Mouse (Mus musculus) MEL (cell line): ENCODE results near the gene 4931408C20Rik. TPM values are rescaled to one million over a fixed set of nuclear protein-coding genes. Genes with fewer than 3 reads are reported as not detected.

Experiments used
- DNase-seq: peaks from one replicate; pipeline ENCODE4 v3.0.0; 2011; ENCODE audit warnings: low read depth, low spot score
- H3K27ac ChIP-seq: 2 replicates; pipeline ENCODE4 v1.5.1; 2012; ENCODE audit warnings: low read depth, mild to moderate bottlenecking, control low read depth, low read length, moderate library complexity; ENCODE audit not compliant: control insufficient read depth
- H3K27me3 ChIP-seq, 2 experiments: fragments of 150-350 bp in 1 of 2; sonication (generic) in 1 of 2; 2 replicates each; pipeline ENCODE4 v1.6.1; 2012; ENCODE audit warnings: low read length in 2 of 2, mild to moderate bottlenecking in 2 of 2, improper control_type of control experiment in 1 of 2, moderate library complexity in 1 of 2; ENCODE audit not compliant: insufficient read depth in 2 of 2, control insufficient read depth in 1 of 2
- H3K36me3 ChIP-seq, 2 experiments: 2 replicates each; pipeline ENCODE4 v1.6.1; 2012 to 2014; ENCODE audit warnings: low read length in 2 of 2, improper control_type of control experiment in 1 of 2, inconsistent platforms in 1 of 2, mild to moderate bottlenecking in 1 of 2; ENCODE audit not compliant: insufficient read depth in 2 of 2, control insufficient read depth in 1 of 2
- H3K4me1 ChIP-seq, 2 experiments: fragments of 150-350 bp in 1 of 2; sonication (generic) in 1 of 2; 2 replicates each; pipeline ENCODE4 v1.6.1; 2012; ENCODE audit warnings: low read length in 2 of 2, improper control_type of control experiment in 1 of 2, mild to moderate bottlenecking in 1 of 2; ENCODE audit not compliant: insufficient read depth in 2 of 2, control insufficient read depth in 1 of 2
- H3K4me3 ChIP-seq, 2 experiments: fragments of 150-350 bp in 1 of 2; sonication (generic) in 1 of 2; 2 replicates each; pipeline ENCODE4 v1.5.1; 2012; ENCODE audit warnings: low read depth in 2 of 2, low read length in 2 of 2, mild to moderate bottlenecking in 2 of 2, moderate library complexity in 2 of 2, control low read depth in 1 of 2, improper control_type of control experiment in 1 of 2; ENCODE audit not compliant: control insufficient read depth in 1 of 2, insufficient read depth in 1 of 2
- H3K79me2 ChIP-seq: 2 replicates; pipeline ENCODE4 v1.6.1; 2012; ENCODE audit warnings: mild to moderate bottlenecking, low read length, moderate library complexity; ENCODE audit not compliant: control insufficient read depth, poor library complexity, insufficient read depth
- H3K9ac ChIP-seq: 2 replicates; pipeline ENCODE4 v1.6.1; 2012; ENCODE audit warnings: low read depth, mild to moderate bottlenecking, control low read depth, low read length, moderate library complexity; ENCODE audit not compliant: control insufficient read depth, poor library complexity, severe bottlenecking
- H3K9me3 ChIP-seq: fragments of 150-350 bp; sonication (generic); replicated peaks from 2 replicates; pipeline ENCODE4 v1.6.1; 2012; ENCODE audit warnings: mild to moderate bottlenecking, low read length, improper control_type of control experiment, moderate library complexity; ENCODE audit not compliant: insufficient read depth
- EP300 ChIP-seq, 2 experiments: IDR thresholded peaks; 2 replicates each; pipeline ENCODE4 v1.6.1; 2011; ENCODE audit warnings: improper control_type of control experiment in 2 of 2, low read length in 2 of 2, low read depth in 1 of 2, mild to moderate bottlenecking in 1 of 2
- ETS1 ChIP-seq: IDR thresholded peaks from 2 replicates; pipeline ENCODE4 v1.6.1; 2012; ENCODE audit warnings: low read depth, mild to moderate bottlenecking, inconsistent platforms, low read length, improper control_type of control experiment, moderate library complexity
- GABPA ChIP-seq: IDR thresholded peaks from 2 replicates; pipeline ENCODE4 v1.6.1; 2012; ENCODE audit warnings: low read depth, mild to moderate bottlenecking, inconsistent platforms, low read length, improper control_type of control experiment, moderate library complexity
- GATA1 ChIP-seq: IDR thresholded peaks from 2 replicates; pipeline ENCODE4 v1.6.1; 2011; ENCODE audit warnings: low read depth, low read length, improper control_type of control experiment
- HCFC1 ChIP-seq: IDR thresholded peaks from 2 replicates; pipeline ENCODE4 v1.6.1; 2012; ENCODE audit warnings: low read depth, mild to moderate bottlenecking, inconsistent platforms, low read length, improper control_type of control experiment, moderate library complexity
- JUND ChIP-seq: IDR thresholded peaks from 2 replicates; pipeline ENCODE4 v1.6.1; 2011; ENCODE audit warnings: low read depth, mild to moderate bottlenecking, improper control_type of control experiment, low read length
- KAT2A ChIP-seq: conservative IDR thresholded peaks from 2 replicates; pipeline ENCODE4 v1.6.1; 2012; ENCODE audit warnings: low read depth, low read length, improper control_type of control experiment, inconsistent platforms
- MAFK ChIP-seq: IDR thresholded peaks from 2 replicates; pipeline ENCODE4 v1.6.1; 2011; ENCODE audit warnings: low read depth, mild to moderate bottlenecking, low read length, improper control_type of control experiment, borderline replicate concordance
- MAX ChIP-seq: IDR thresholded peaks from 2 replicates; pipeline ENCODE4 v1.6.1; 2011; ENCODE audit warnings: low read length, improper control_type of control experiment
- MAZ ChIP-seq: IDR thresholded peaks from 2 replicates; pipeline ENCODE4 v1.6.1; 2012; ENCODE audit warnings: low read depth, mild to moderate bottlenecking, inconsistent platforms, low read length, improper control_type of control experiment
- MEF2A ChIP-seq: IDR thresholded peaks from 2 replicates; pipeline ENCODE4 v1.6.1; 2014; ENCODE audit warnings: low read depth, mild to moderate bottlenecking, inconsistent platforms, low read length, improper control_type of control experiment; ENCODE audit not compliant: poor library complexity, insufficient replicate concordance, severe bottlenecking; ENCODE audit errors: extremely low read depth
- MYB ChIP-seq: IDR thresholded peaks from 2 replicates; pipeline ENCODE4 v1.6.1; 2011; ENCODE audit warnings: mild to moderate bottlenecking, low read depth, low read length, improper control_type of control experiment
- MYC ChIP-seq: IDR thresholded peaks from 2 replicates; pipeline ENCODE4 v1.6.1; 2011; ENCODE audit warnings: low read depth, mild to moderate bottlenecking, low read length, improper control_type of control experiment, moderate library complexity
- NRF1 ChIP-seq: IDR thresholded peaks from 2 replicates; pipeline ENCODE4 v1.6.1; 2014; ENCODE audit warnings: low read depth, mild to moderate bottlenecking, inconsistent platforms, low read length, improper control_type of control experiment, moderate library complexity; ENCODE audit not compliant: poor library complexity, insufficient read depth, severe bottlenecking
- POLR2AphosphoS2 ChIP-seq: IDR thresholded peaks from 2 replicates; pipeline ENCODE4 v1.6.1; 2011; ENCODE audit warnings: low read length, improper control_type of control experiment
- RAD21 ChIP-seq: IDR thresholded peaks from 2 replicates; pipeline ENCODE4 v1.6.1; 2011; ENCODE audit warnings: mild to moderate bottlenecking, low read depth, low read length, improper control_type of control experiment
- TAL1 ChIP-seq: IDR thresholded peaks from 2 replicates; pipeline ENCODE4 v1.6.1; 2012; ENCODE audit warnings: mild to moderate bottlenecking, inconsistent platforms, low read length, moderate library complexity, mixed read lengths
- TBP ChIP-seq: IDR thresholded peaks from 2 replicates; pipeline ENCODE4 v1.8.0; 2011; ENCODE audit warnings: low read depth, low read length, improper control_type of control experiment
- TCF12 ChIP-seq: IDR thresholded peaks from 2 replicates; pipeline ENCODE4 v1.6.1; 2014; ENCODE audit warnings: low read depth, mild to moderate bottlenecking, inconsistent platforms, low read length, improper control_type of control experiment, moderate library complexity
- UBTF ChIP-seq: IDR thresholded peaks from 2 replicates; pipeline ENCODE4 v1.6.1; 2012; ENCODE audit warnings: low read depth, mild to moderate bottlenecking, inconsistent platforms, low read length, improper control_type of control experiment, moderate library complexity, borderline replicate concordance; ENCODE audit not compliant: insufficient read depth
- USF1 ChIP-seq: IDR thresholded peaks from 2 replicates; pipeline ENCODE4 v1.6.1; 2014; ENCODE audit warnings: low read depth, mild to moderate bottlenecking, inconsistent platforms, low read length, improper control_type of control experiment, moderate library complexity
- ZKSCAN1 ChIP-seq: IDR thresholded peaks from 2 replicates; pipeline ENCODE4 v1.6.1; 2012; ENCODE audit warnings: low read depth, mild to moderate bottlenecking, inconsistent platforms, low read length, improper control_type of control experiment, moderate library complexity
- ZMIZ1 ChIP-seq: IDR thresholded peaks from 2 replicates; pipeline ENCODE4 v1.6.1; 2012; ENCODE audit warnings: low read depth, mild to moderate bottlenecking, inconsistent platforms, low read length, improper control_type of control experiment, moderate library complexity
- ZNF384 ChIP-seq: IDR thresholded peaks from 2 replicates; pipeline ENCODE4 v1.6.1; 2012; ENCODE audit warnings: low read depth, mild to moderate bottlenecking, inconsistent platforms, low read length, improper control_type of control experiment
- polyA plus RNA-seq, 2 experiments: library from polyadenylated mRNA; stranded (reverse) in 1 of 2; unstranded in 1 of 2; fragments of >175 nt in 1 of 2; fragments of >200 nt in 1 of 2; gene quantifications; 2 replicates each; pipeline versions ENCODE4 v1.2.1 to v1.2.4; 2012; ENCODE audit warnings: low replicate concordance in 2 of 2, low read depth in 1 of 2; ENCODE audit not compliant: insufficient read length in 2 of 2, insufficient read depth in 1 of 2, missing spikeins in 1 of 2
- total RNA-seq: library from RNA; depleted of rRNA; stranded (reverse); fragments of 300-350 nt; gene quantifications from 2 replicates; pipeline ENCODE4 v1.2.3, GENCODE M21; 2012

Gene 4931408C20Rik
- total and polyA plus RNA-seq, 3 experiments: not detected

DNA sequence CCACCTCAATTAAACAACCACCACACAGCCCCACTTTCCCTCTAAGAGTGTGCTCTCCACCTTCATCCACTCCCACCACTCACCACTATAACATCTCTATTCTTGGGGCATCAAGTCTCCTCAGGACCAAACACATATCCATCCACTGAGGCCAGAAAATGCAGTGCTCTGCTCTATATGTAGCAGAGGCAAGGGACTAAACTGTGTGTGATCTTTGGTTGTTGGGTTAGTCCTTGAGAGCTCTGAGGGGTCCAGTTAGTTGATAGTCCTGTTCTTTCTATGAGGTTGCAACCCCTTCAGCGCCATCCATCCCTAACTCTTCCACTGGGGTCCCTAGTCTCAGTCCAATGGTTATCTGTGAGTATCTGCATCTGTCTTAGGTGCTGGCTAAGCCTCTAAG, 666 bp upstream of the 4931408C20Rik start:
- no peak for TF ChIP-seq EP300 (IDR thresholded peaks at IDR 0.05; ENCODE audit: low read depth in 1 of 2, low read length in 2 of 2)
- no peak for TF ChIP-seq UBTF
- no peak for TF ChIP-seq TCF12
- no peak for TF ChIP-seq HCFC1
- TF ChIP-seq ZMIZ1: no peak
- TF ChIP-seq ZNF384: no peak
- no peak for TF ChIP-seq ZKSCAN1
- TF ChIP-seq TBP: no peak
- no peak for TF ChIP-seq MEF2A
- no peak for TF ChIP-seq GABPA
- no peak for TF ChIP-seq JUND
- no peak for TF ChIP-seq MYC
- no peak for TF ChIP-seq KAT2A
- TF ChIP-seq RAD21: no peak
- TF ChIP-seq MYB: no peak
- TF ChIP-seq, all 39 proteins: peak for 0
- no peaks in the 10 kb centered on the region for H3K79me2 ChIP-seq
- no peak overlapping the region for H3K4me3 ChIP-seq
- no peaks in the 10 kb centered on the region for H3K27me3 ChIP-seq
- no peak overlapping the region for H3K27ac ChIP-seq
- H3K9ac ChIP-seq: no peak overlapping the region
- no peaks in the 10 kb centered on the region for H3K4me1 ChIP-seq
- DNase-seq: peak; percentile 22
- H3K9me3 ChIP-seq: no peaks in the 10 kb centered on the region; the same call in 1 of the 2 replicates
- H3K36me3 ChIP-seq: no peaks in the 10 kb centered on the region

DNA sequence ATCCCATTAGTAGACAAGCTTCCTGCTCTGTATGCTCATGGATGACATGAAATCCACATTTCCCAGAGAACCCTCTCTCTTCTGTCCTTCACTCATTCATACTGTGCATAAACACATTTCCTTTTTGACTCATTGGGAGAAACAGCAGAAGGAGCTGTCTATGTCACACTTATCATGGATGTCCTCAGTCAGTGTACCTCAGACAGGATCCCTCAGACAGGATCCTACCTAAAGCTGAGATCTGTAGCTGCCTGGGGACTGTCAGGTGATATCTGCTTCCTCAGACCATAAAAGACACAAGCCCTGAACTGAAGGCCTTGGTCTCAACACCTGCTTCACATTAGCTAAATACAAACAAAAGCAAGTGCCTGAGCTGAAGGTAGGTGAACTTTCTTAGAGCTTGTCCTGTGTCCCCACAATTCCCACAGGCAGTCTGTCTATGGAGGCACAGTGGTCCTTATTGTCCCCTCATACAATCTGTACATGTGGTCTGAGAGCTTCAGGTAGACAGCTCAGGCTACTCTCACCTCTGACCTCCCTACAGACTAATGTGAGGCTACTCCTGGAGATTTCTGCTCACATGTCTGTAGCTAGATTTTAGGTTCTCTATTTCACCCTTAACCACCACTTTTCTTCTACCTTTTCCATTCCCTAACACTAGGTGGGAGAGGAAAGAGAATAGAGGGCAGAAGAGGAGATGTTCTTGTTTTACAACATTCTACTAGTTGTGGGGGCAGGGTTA, 1.1 kb downstream of the 4931408C20Rik start:
- TF ChIP-seq MAX (no peak), KAT2A (no peak), EP300 (IDR thresholded peaks at IDR 0.05; ENCODE audit: low read depth in 1 of 2, low read length in 2 of 2) (no peak), MYC (no peak), TBP (no peak), RAD21 (no peak), USF1 (no peak), ETS1 (no peak), TAL1 (no peak), GATA1 (no peak), NRF1 (no peak), JUND (no peak), POLR2AphosphoS2 (no peak), HCFC1 (no peak), MAZ (no peak), TCF12 (no peak), ZMIZ1 (no peak), MAFK (no peak)
- H3K9ac ChIP-seq: no peak overlapping the region
- H3K4me1 ChIP-seq: no peaks in the 10 kb centered on the region
- no peak overlapping the region for H3K27ac ChIP-seq
- no peaks in the 10 kb centered on the region for H3K36me3 ChIP-seq
- H3K9me3 ChIP-seq: no peaks in the 10 kb centered on the region; the same call in 1 of the 2 replicates
- no peaks in the 10 kb centered on the region for H3K79me2 ChIP-seq
- H3K27me3 ChIP-seq: no peaks in the 10 kb centered on the region
- H3K4me3 ChIP-seq: no peak overlapping the region
- DNase-seq: peak; percentile 20
